Mouse (Mus musculus): ENCODE results near the gene Gm9048.
"Not testable (repeated sequence)": the region's sequence is repeated elsewhere in the genome, so short reads cannot be mapped to it uniquely, and the experiment has no call there.

GRCm38 (mm10) chr10:118337731-118338130, 10.7 kb downstream of the Gm9048 start, which contains the start of gene Gm9045:
- TF ChIP-seq POLR2A (IDR thresholded peaks at IDR 0.05; ENCODE audit: low read depth, low read length); CTCF (conservative IDR thresholded peaks at IDR 0.05; ENCODE audit: insufficient read depth, insufficient read length, low read depth, low read length): not testable (repeated sequence)
